Mouse (Mus musculus): ENCODE measurements around the gene Rab11fip4. TPM values are rescaled to one million over a fixed set of nuclear protein-coding genes. Genes with fewer than 3 reads are reported as not detected.
"Not testable (repeated sequence)": the region's sequence is repeated elsewhere in the genome, so short reads cannot be mapped to it uniquely, and the experiment has no call there.

Gene Rab11fip4
- polyA plus RNA-seq, 1 experiment = 0.25 TPM

- Histone ChIP-seq H3K4me1 (ENCODE audit: control insufficient read depth, insufficient read depth, low read length) (no peaks in the 10 kb centered on the region), H3K4me3 (ENCODE audit: insufficient read depth, low read length) (no peak overlapping the region), H3K27ac (ENCODE audit: insufficient read depth, low read length) (no peak overlapping the region)
- no peak for TF ChIP-seq POLR2A (IDR thresholded peaks at IDR 0.05; ENCODE audit: low read depth, low read length)
- TF ChIP-seq CTCF (IDR thresholded peaks at IDR 0.05; ENCODE audit: borderline replicate concordance, insufficient read depth, low read length) = no peak
Measured at GRCm38 (mm10) chr11:79680559-79680958, 89.5 kb downstream of the Rab11fip4 start.

GRCm38 (mm10) chr11:79681182-79681581, 90.2 kb downstream of the Rab11fip4 start:
- Histone ChIP-seq H3K4me3 (ENCODE audit: insufficient read depth, low read length) (no peak overlapping the region), H3K27ac (ENCODE audit: insufficient read depth, low read length) (no peak overlapping the region), H3K4me1 (ENCODE audit: control insufficient read depth, insufficient read depth, low read length) (no peaks in the 10 kb centered on the region)
- no peak for TF ChIP-seq CTCF (IDR thresholded peaks at IDR 0.05; ENCODE audit: borderline replicate concordance, insufficient read depth, low read length)
- no peak for TF ChIP-seq POLR2A (IDR thresholded peaks at IDR 0.05; ENCODE audit: low read depth, low read length)

- Histone ChIP-seq H3K27ac (ENCODE audit: insufficient read depth, low read length) (no peak overlapping the region), H3K4me1 (ENCODE audit: control insufficient read depth, insufficient read depth, low read length) (no peaks in the 10 kb centered on the region), H3K4me3 (ENCODE audit: insufficient read depth, low read length) (no peak overlapping the region)
- no peak for TF ChIP-seq CTCF (IDR thresholded peaks at IDR 0.05; ENCODE audit: borderline replicate concordance, insufficient read depth, low read length)
Measured at GRCm38 (mm10) chr11:79681798-79682197, 90.8 kb downstream of the Rab11fip4 start.

GRCm38 (mm10) chr11:79685109-79685508, 94.1 kb downstream of the Rab11fip4 start:
- no peaks in the 10 kb centered on the region for H3K4me1 ChIP-seq (ENCODE audit: control insufficient read depth, insufficient read depth, low read length)
- H3K4me3 ChIP-seq (ENCODE audit: insufficient read depth, low read length) = no peak overlapping the region
- no peak for TF ChIP-seq CTCF (IDR thresholded peaks at IDR 0.05; ENCODE audit: borderline replicate concordance, insufficient read depth, low read length)
- TF ChIP-seq POLR2A (IDR thresholded peaks at IDR 0.05; ENCODE audit: low read depth, low read length) = no peak
- H3K27ac ChIP-seq (ENCODE audit: insufficient read depth, low read length) = no peak overlapping the region

GRCm38 (mm10) chr11:79686501-79687121, 95.6 kb downstream of the Rab11fip4 start:
- H3K4me1 ChIP-seq (ENCODE audit: control insufficient read depth, insufficient read depth, low read length) = no peaks in the 10 kb centered on the region
- H3K4me3 ChIP-seq (ENCODE audit: insufficient read depth, low read length) = no peak overlapping the region
- no peak overlapping the region for H3K27ac ChIP-seq (ENCODE audit: insufficient read depth, low read length)
- TF ChIP-seq POLR2A (IDR thresholded peaks at IDR 0.05; ENCODE audit: low read depth, low read length) = no peak
- peak; percentile 87 for TF ChIP-seq CTCF (IDR thresholded peaks at IDR 0.05; ENCODE audit: borderline replicate concordance, insufficient read depth, low read length)

- H3K4me1 ChIP-seq (ENCODE audit: control insufficient read depth, insufficient read depth, low read length) = no peaks in the 10 kb centered on the region
- TF ChIP-seq CTCF (IDR thresholded peaks at IDR 0.05; ENCODE audit: borderline replicate concordance, insufficient read depth, low read length) (no peak), POLR2A (IDR thresholded peaks at IDR 0.05; ENCODE audit: low read depth, low read length) (no peak)
- no peak overlapping the region for H3K27ac ChIP-seq (ENCODE audit: insufficient read depth, low read length)
- no peak overlapping the region for H3K4me3 ChIP-seq (ENCODE audit: insufficient read depth, low read length)
Measured at GRCm38 (mm10) chr11:79689916-79690315, 98.9 kb downstream of the Rab11fip4 start.

GRCm38 (mm10) chr11:79691513-79691912, 100.5 kb downstream of the Rab11fip4 start:
- TF ChIP-seq POLR2A (IDR thresholded peaks at IDR 0.05; ENCODE audit: low read depth, low read length) = no peak
- H3K4me1 ChIP-seq (ENCODE audit: control insufficient read depth, insufficient read depth, low read length) = no peaks in the 10 kb centered on the region
- no peak overlapping the region for H3K27ac ChIP-seq (ENCODE audit: insufficient read depth, low read length)
- no peak overlapping the region for H3K4me3 ChIP-seq (ENCODE audit: insufficient read depth, low read length)

- Histone ChIP-seq H3K4me1 (ENCODE audit: control insufficient read depth, insufficient read depth, low read length) (0 out of 2 replicates have a peak, but pooled peaks cover under 1% of the 10 kb centered on the region), H3K27ac (ENCODE audit: insufficient read depth, low read length) (no peak overlapping the region), H3K4me3 (ENCODE audit: insufficient read depth, low read length) (no peak overlapping the region)
- TF ChIP-seq POLR2A (IDR thresholded peaks at IDR 0.05; ENCODE audit: low read depth, low read length) = 0 out of 2 replicates have a peak, but pooled peaks have one; percentile 23
- no peak for TF ChIP-seq CTCF (IDR thresholded peaks at IDR 0.05; ENCODE audit: borderline replicate concordance, insufficient read depth, low read length)
Measured at GRCm38 (mm10) chr11:79696390-79697307, 105.6 kb downstream of the Rab11fip4 start.

- no peak for TF ChIP-seq POLR2A (IDR thresholded peaks at IDR 0.05; ENCODE audit: low read depth, low read length)
- TF ChIP-seq CTCF (IDR thresholded peaks at IDR 0.05; ENCODE audit: borderline replicate concordance, insufficient read depth, low read length) = no peak
- H3K4me1 ChIP-seq (ENCODE audit: control insufficient read depth, insufficient read depth, low read length) = peaks cover 2% of the 10 kb centered on the region; the same call in 1 of the 2 replicates
- H3K27ac ChIP-seq (ENCODE audit: insufficient read depth, low read length) = no peak overlapping the region
- H3K4me3 ChIP-seq (ENCODE audit: insufficient read depth, low read length) = no peak overlapping the region
Measured at GRCm38 (mm10) chr11:79698071-79698470, 107.1 kb downstream of the Rab11fip4 start.

- H3K27ac ChIP-seq (ENCODE audit: insufficient read depth, low read length); H3K4me3 ChIP-seq (ENCODE audit: insufficient read depth, low read length); H3K4me1 ChIP-seq (ENCODE audit: control insufficient read depth, insufficient read depth, low read length): not testable (repeated sequence)
Measured at GRCm38 (mm10) chr11:79698542-79698941, 107.5 kb downstream of the Rab11fip4 start.

Measured in embryonic fibroblast, embryonic 13.5 days (primary cell).